Mouse (Mus musculus) thymus, postnatal 0 days (tissue): ENCODE data around the gene Mapk8ip3. TPM values are rescaled to one million over a fixed set of nuclear protein-coding genes. Genes with fewer than 3 reads are reported as not detected.
A peak's percentile ranks its signal among the peaks of the same experiment; 100 is the strongest.

Source experiments
- DNase-seq: peaks from one replicate; pipeline ENCODE4 v3.0.0-alpha.2; 2015; ENCODE audit warnings: low spot score
- polyA plus RNA-seq: library from polyadenylated mRNA; unstranded; fragments of >200 nt; fragmentation: Nextera tagmentation; extraction: Ambion mirVana; gene quantifications from 2 replicates; pipeline ENCODE4 v1.2.1, GENCODE M21; 2015

The Mapk8ip3 gene
- polyA plus RNA-seq, 1 experiment from 2014 or later = 18.3 TPM

DNA sequence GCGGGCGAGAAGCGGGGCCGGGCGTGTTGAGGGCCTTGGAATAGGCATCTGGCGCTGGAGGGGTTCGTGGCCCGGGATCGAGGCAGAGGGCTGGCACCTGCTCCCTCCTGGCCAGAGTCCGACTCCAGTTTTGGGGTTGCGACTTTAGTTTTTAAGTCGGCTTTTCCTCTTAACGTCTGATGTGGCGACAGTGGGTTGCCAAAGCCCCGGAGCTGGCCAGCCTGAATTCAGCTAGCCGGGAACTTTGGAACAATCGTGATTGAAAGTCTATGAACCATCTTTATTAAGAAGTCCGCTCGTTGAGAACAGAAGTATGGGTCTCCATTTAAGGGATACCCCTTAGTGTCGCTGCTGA, 86.0 kb downstream of the Mapk8ip3 start:
- no peak for DNase-seq

DNA sequence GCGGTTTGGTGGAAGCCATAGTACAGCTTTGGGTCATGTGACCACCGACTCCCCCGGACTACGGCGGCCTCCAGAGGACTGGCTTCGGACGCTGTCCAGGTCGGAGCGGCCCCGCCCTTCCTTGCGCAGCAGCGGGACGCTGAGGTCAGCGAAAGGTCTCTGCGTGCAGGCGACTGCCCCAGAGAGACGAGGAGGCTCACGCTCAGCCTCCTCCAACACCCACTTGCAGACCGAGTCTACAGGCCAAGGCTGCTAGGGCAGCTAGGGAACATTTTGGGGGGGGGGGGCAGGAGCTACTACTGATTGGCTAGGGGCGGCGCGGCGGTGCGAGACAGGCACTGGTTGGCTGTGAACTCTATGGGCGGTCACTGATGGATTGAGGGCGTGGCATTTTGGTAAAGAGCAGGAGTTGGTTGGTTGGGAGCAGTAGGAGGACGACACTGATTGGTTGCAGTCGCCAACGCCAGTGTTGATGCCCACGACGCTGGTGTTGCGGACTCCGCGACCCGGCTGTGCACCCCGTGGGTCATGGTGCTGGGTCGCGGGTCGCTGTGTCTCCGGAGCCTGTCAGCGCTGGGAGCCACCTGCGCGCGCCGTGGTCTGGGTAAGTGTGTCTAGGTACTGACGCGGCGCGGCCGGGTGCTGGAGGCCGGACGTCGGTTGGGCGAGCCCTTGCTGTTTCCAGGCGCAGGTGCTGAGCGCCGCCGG, 86.6 kb downstream of the Mapk8ip3 start, which contains the start of gene Fahd1:
Gene Fahd1 (minus strand): TSS at position 300 of the 708 bp plus-strand sequence.
- peak; percentile 96 for DNase-seq

DNA sequence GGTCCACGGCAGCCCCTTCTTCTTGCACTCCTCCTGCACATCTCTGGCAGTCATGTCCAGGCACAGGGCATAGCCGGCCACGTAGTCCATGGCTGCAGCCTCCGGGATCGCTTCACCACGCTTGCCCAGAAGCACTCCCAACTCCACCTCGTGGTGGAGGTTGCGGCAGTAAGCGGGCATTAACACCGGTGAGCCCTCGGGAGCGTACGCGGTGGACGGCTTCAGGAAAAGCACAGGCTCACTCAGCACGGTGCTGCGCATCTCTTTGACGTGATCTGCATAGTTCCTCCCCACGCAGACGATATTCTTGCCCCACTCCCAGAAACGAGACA, 87.1 kb downstream of the Mapk8ip3 start:
- DNase-seq = no peak

- no peak for DNase-seq
Measured at GRCm38 (mm10) chr17:24848600-24849031, 88.2 kb downstream of the Mapk8ip3 start.

GRCm38 (mm10) chr17:24847386-24847785, 89.4 kb downstream of the Mapk8ip3 start:
- DNase-seq = no peak

- no peak for DNase-seq
Measured at GRCm38 (mm10) chr17:24844525-24844924, 92.3 kb downstream of the Mapk8ip3 start.

- DNase-seq = no peak
Measured at GRCm38 (mm10) chr17:24842631-24843030, 94.1 kb downstream of the Mapk8ip3 start.

Other genes with a start within 250 kb of the Mapk8ip3 start
- 0.09 and 0.13 TPM in 2 replicates for gene Syngr3, start 247.0 kb downstream of the Mapk8ip3 start, polyA plus RNA-seq
- 36.0 and 36.2 TPM in 2 replicates for gene Gfer, start 240.8 kb downstream of the Mapk8ip3 start, polyA plus RNA-seq
- 2.3 and 3.0 TPM in 2 replicates for gene Noxo1, start 240.7 kb downstream of the Mapk8ip3 start, polyA plus RNA-seq
- gene Tbl3, start 229.3 kb downstream of the Mapk8ip3 start, polyA plus RNA-seq = 65.9 TPM in 2 replicates
- 0.13 TPM in 1 of 2 replicates, not detected in the other for gene Rnf151, start 218.9 kb downstream of the Mapk8ip3 start, polyA plus RNA-seq
- 1,372 and 1,374 TPM in 2 replicates for gene Rps2, start 218.9 kb downstream of the Mapk8ip3 start, polyA plus RNA-seq
- gene Ndufb10, start 212.5 kb downstream of the Mapk8ip3 start, polyA plus RNA-seq = 304 and 335 TPM in 2 replicates
- 0.82 and 1.6 TPM in 2 replicates for gene Rpl3l, start 209.2 kb downstream of the Mapk8ip3 start, polyA plus RNA-seq
- 48.7 and 53.4 TPM in 2 replicates for gene Msrb1, start 200.3 kb downstream of the Mapk8ip3 start, polyA plus RNA-seq
- 0.25 and 0.40 TPM in 2 replicates for gene Hs3st6, start 184.0 kb downstream of the Mapk8ip3 start, polyA plus RNA-seq
- 0.17 and 0.23 TPM in 2 replicates for gene Meiob, start 132.7 kb downstream of the Mapk8ip3 start, polyA plus RNA-seq
- gene Hagh, start 96.8 kb downstream of the Mapk8ip3 start, polyA plus RNA-seq = 65.8 and 74.0 TPM in 2 replicates
- 11.0 and 12.8 TPM in 2 replicates for gene Fahd1, start 86.6 kb downstream of the Mapk8ip3 start, polyA plus RNA-seq
- gene Igfals, start 71.0 kb downstream of the Mapk8ip3 start, polyA plus RNA-seq = 2.1 and 2.4 TPM in 2 replicates
- gene Nubp2, start 50.6 kb downstream of the Mapk8ip3 start, polyA plus RNA-seq = 109 and 112 TPM in 2 replicates
- 89.2 and 97.8 TPM in 2 replicates for gene Spsb3, start 50.3 kb downstream of the Mapk8ip3 start, polyA plus RNA-seq
- 19.9 and 24.9 TPM in 2 replicates for gene Eme2, start 41.9 kb downstream of the Mapk8ip3 start, polyA plus RNA-seq
- 128 and 136 TPM in 2 replicates for gene Mrps34, start 41.9 kb downstream of the Mapk8ip3 start, polyA plus RNA-seq
- gene Nme3, start 40.5 kb downstream of the Mapk8ip3 start, polyA plus RNA-seq = 47.7 and 57.2 TPM in 2 replicates
- gene Jpt2, start 23.7 kb upstream of the Mapk8ip3 start, polyA plus RNA-seq = 54.0 and 55.2 TPM in 2 replicates
- gene Cramp1l, start 78.8 kb upstream of the Mapk8ip3 start, polyA plus RNA-seq = 4.7 and 5.4 TPM in 2 replicates
- 10.6 and 11.7 TPM in 2 replicates for gene Ift140, start 79.1 kb upstream of the Mapk8ip3 start, polyA plus RNA-seq
- gene Tmem204, start 146.6 kb upstream of the Mapk8ip3 start, polyA plus RNA-seq = 5.5 and 6.0 TPM in 2 replicates
- 19.2 and 19.8 TPM in 2 replicates for gene Telo2, start 179.0 kb upstream of the Mapk8ip3 start, polyA plus RNA-seq
- 0.12 TPM in 1 of 2 replicates, not detected in the other for gene Ptx4, start 183.8 kb upstream of the Mapk8ip3 start, polyA plus RNA-seq
- gene Clcn7, start 196.4 kb upstream of the Mapk8ip3 start, polyA plus RNA-seq = 12.7 and 15.0 TPM in 2 replicates
- 0.07 and 0.10 TPM in 2 replicates for gene Ccdc154, start 225.5 kb upstream of the Mapk8ip3 start, polyA plus RNA-seq
- gene Gm38655, start 238.5 kb upstream of the Mapk8ip3 start, polyA plus RNA-seq = 0.19 TPM in 1 of 2 replicates, not detected in the other
- 34.4 and 34.5 TPM in 2 replicates for gene BC003965, start 247.6 kb upstream of the Mapk8ip3 start, polyA plus RNA-seq